Mouse (Mus musculus) lung, embryonic 16.5 days (tissue): ENCODE data around the gene Scel. TPM values are rescaled to one million over a fixed set of nuclear protein-coding genes. Genes with fewer than 3 reads are reported as not detected.

Source experiments
- ATAC-seq: fragments of 200-750 bp; cut with Nextera tagmentation; 2 replicates; pipeline ENCODE4 v1.8.0; 2017; ENCODE audit warnings: low read depth, mild to moderate bottlenecking, moderate library complexity
- H3K27ac ChIP-seq: fragments of 300-500 bp; sonication (generic); 2 replicates; pipeline ENCODE4 v1.5.1; 2014; ENCODE audit warnings: mild to moderate bottlenecking, control low read depth, low read length
- H3K27me3 ChIP-seq: fragments of 300-500 bp; sonication (generic); 2 replicates; pipeline ENCODE4 v1.6.1; 2014; ENCODE audit warnings: low read depth, low read length, mixed read lengths; ENCODE audit not compliant: control insufficient read depth, insufficient read depth
- H3K36me3 ChIP-seq: fragments of 300-500 bp; sonication (generic); 2 replicates; pipeline ENCODE4 v1.6.1; 2014; ENCODE audit warnings: low read length; ENCODE audit not compliant: control insufficient read depth, insufficient read depth
- H3K4me1 ChIP-seq: fragments of 300-500 bp; sonication (generic); replicated peaks from 2 replicates; pipeline ENCODE4 v1.6.1; 2014; ENCODE audit warnings: low read length, mixed read lengths; ENCODE audit not compliant: control insufficient read depth, insufficient read depth
- H3K4me2 ChIP-seq: fragments of 300-500 bp; sonication (generic); 2 replicates; pipeline ENCODE4 v1.6.1; 2014; ENCODE audit warnings: low read depth, low read length, control low read depth
- H3K4me3 ChIP-seq: fragments of 300-500 bp; sonication (generic); 2 replicates; pipeline ENCODE4 v1.5.1; 2014; ENCODE audit warnings: mild to moderate bottlenecking, low read length, control low read depth
- H3K9ac ChIP-seq: fragments of 300-500 bp; sonication (generic); 2 replicates; pipeline ENCODE4 v1.6.1; 2014; ENCODE audit warnings: low read length, control low read depth
- H3K9me3 ChIP-seq: fragments of 300-500 bp; sonication (generic); 2 replicates; pipeline ENCODE4 v1.6.1; 2016; ENCODE audit warnings: low read length; ENCODE audit not compliant: control insufficient read depth
- WGBS: fragments of 180-500 bp; shearing (Covaris S2); extraction: QIAGEN DNeasy Blood & Tissue Kit; methylation state at CpG from one replicate; pipeline ENCODE4 v1.1.7; 2014; 5-methylcytosine and 5-hydroxymethylcytosine counted together
- polyA plus RNA-seq: library from polyadenylated mRNA; unstranded; fragments of >200 nt; fragmentation: Nextera tagmentation; extraction: Ambion mirVana; gene quantifications from 2 replicates; pipeline ENCODE4 v1.2.1, GENCODE M21; 2015

Scel gene
- polyA plus RNA-seq, 1 experiment from 2014 or later = 1.7 TPM

GRCm38 (mm10) chr14:103649896-103650334, 136.8 kb downstream of the Scel start, which contains the start of gene Slain1:
Gene Slain1 (plus strand): TSS chr14:103650228.
- Histone ChIP-seq H3K27ac (peak within 1 kb of the TSS; percentile 69), H3K4me1 (0 out of 2 replicates have a peak, but pooled peaks cover 4% of the 10 kb centered on the region), H3K4me3 (peak within 1 kb of the TSS; percentile 74), H3K27me3 (peaks cover 32% of the 10 kb centered on the region), H3K9ac (peak within 1 kb of the TSS; percentile 71), H3K9me3 (no peaks in the 10 kb centered on the region), H3K36me3 (no peaks in the 10 kb centered on the region), H3K4me2 (peak within 1 kb of the TSS; percentile 98)
- ATAC-seq = peak; percentile 96
- WGBS = under 1% methylated on average over 31 of the region's 32 CpGs

DNA sequence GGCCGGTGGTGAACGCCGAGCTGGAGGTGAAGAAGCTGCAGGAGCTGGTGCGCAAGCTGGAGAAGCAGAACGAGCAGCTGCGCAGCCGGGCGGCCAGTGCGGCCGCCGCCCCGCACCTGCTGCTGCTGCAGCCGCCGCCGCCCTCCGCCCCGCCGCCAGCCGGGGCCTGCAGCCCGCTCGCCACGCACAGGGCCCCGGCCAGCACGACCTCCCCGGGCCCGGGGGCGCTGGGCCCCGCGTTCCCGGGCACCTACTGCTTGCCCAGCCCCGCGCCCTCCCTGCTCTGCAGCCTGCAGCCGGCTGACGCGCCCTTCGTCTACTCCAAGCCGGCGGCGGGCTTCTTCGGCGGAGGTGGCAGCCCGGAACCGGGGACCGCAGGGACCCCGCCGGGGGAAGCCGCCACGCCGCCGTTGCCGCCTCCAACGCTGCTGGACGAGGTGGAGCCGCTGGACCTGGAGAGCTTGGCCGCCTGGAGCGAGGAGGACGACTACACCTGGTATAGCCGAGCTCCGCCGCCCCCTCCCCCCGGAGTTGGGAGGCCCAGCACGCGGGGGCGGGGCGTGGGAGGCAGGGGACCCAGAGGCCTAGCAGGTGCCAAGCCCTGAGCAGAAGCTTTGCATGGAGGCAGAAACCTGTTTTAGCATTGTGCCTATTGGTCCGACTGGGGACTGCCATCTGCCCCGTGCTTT, 137.4 kb downstream of the Scel start:
- Histone ChIP-seq H3K9me3 (no peaks in the 10 kb centered on the region), H3K27me3 (peaks cover 32% of the 10 kb centered on the region), H3K36me3 (no peaks in the 10 kb centered on the region), H3K9ac (peak overlapping the region; percentile 71), H3K4me3 (peak overlapping the region; percentile 74), H3K4me2 (peak overlapping the region; percentile 98), H3K27ac (peak overlapping the region; percentile 69), H3K4me1 (0 out of 2 replicates have a peak, but pooled peaks cover 4% of the 10 kb centered on the region)
- WGBS = under 1% methylated on average over 38 of the region's 67 CpGs
- peak; percentile 71 for ATAC-seq

- peaks cover 32% of the 10 kb centered on the region for H3K27me3 ChIP-seq
- peak overlapping the region; percentile 74 for H3K4me3 ChIP-seq
- 0 out of 2 replicates have a peak, but pooled peaks cover 4% of the 10 kb centered on the region for H3K4me1 ChIP-seq
- H3K9ac ChIP-seq = peak overlapping the region; percentile 71
- 4% methylated on average over 10 of the region's 11 CpGs for WGBS
- 0 out of 2 replicates have a peak, but pooled peaks have one; percentile 2 for ATAC-seq
- peak overlapping the region; percentile 98 for H3K4me2 ChIP-seq
- no peak overlapping the region for H3K27ac ChIP-seq
- H3K36me3 ChIP-seq = no peaks in the 10 kb centered on the region
- no peaks in the 10 kb centered on the region for H3K9me3 ChIP-seq
These were observed 138.0 kb downstream of the Scel start for GRCm38 (mm10) chr14:103651106-103651505.

- H3K36me3 ChIP-seq = no peaks in the 10 kb centered on the region
- H3K4me2 ChIP-seq = peak overlapping the region; percentile 98
- peaks cover 32% of the 10 kb centered on the region for H3K27me3 ChIP-seq
- no peak for ATAC-seq
- 0 out of 2 replicates have a peak, but pooled peaks cover 4% of the 10 kb centered on the region for H3K4me1 ChIP-seq
- no peaks in the 10 kb centered on the region for H3K9me3 ChIP-seq
- H3K27ac ChIP-seq = no peak overlapping the region
- 44% methylated on average over 2 of the region's 2 CpGs for WGBS
- H3K9ac ChIP-seq = no peak overlapping the region
- H3K4me3 ChIP-seq = peak overlapping the region; percentile 74; the same call in 1 of the 2 replicates
These were observed 138.4 kb downstream of the Scel start for GRCm38 (mm10) chr14:103651562-103651961.

- H3K4me1 ChIP-seq = 0 out of 2 replicates have a peak, but pooled peaks cover 4% of the 10 kb centered on the region
- no peak overlapping the region for H3K4me2 ChIP-seq
- no peak overlapping the region for H3K4me3 ChIP-seq
- H3K27me3 ChIP-seq = peaks cover 32% of the 10 kb centered on the region
- no peaks in the 10 kb centered on the region for H3K9me3 ChIP-seq
- WGBS = 82% methylated on average over 5 of the region's 5 CpGs
- H3K36me3 ChIP-seq = no peaks in the 10 kb centered on the region
- no peak overlapping the region for H3K9ac ChIP-seq
- no peak overlapping the region for H3K27ac ChIP-seq
- no peak for ATAC-seq
These were observed 139.4 kb downstream of the Scel start for GRCm38 (mm10) chr14:103652524-103652923.

DNA sequence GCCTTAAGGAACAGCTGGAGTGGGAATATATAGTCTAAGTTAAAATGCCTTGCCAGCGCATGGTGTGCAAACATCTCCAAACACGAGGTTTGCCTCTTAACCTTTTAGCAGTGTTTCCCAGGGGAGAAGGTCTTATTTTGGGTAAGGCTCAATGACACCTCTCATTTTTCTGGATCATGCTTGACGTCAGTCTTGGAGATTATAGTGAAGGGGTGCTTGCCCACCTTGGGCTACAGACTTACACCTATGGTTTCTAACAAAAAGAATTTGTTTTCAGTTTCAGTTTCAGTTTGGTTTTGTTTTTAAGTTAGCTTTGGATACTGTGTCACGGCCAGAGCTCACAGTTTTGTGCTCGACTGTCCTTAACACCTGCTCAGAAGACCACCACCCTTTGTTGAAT, 140.7 kb downstream of the Scel start:
- Histone ChIP-seq H3K27ac (no peak overlapping the region), H3K4me3 (no peak overlapping the region), H3K36me3 (no peaks in the 10 kb centered on the region), H3K9ac (no peak overlapping the region), H3K27me3 (peaks cover 29% of the 10 kb centered on the region), H3K9me3 (no peaks in the 10 kb centered on the region), H3K4me2 (peak overlapping the region; percentile 18; the same call in 1 of the 2 replicates), H3K4me1 (0 out of 2 replicates have a peak, but pooled peaks cover 4% of the 10 kb centered on the region)
- ATAC-seq = no peak
- WGBS = 59% methylated on average over 5 of the region's 5 CpGs

- Histone ChIP-seq H3K9ac (no peak overlapping the region), H3K36me3 (no peaks in the 10 kb centered on the region), H3K4me1 (no peaks in the 10 kb centered on the region), H3K27me3 (peaks cover 14% of the 10 kb centered on the region), H3K4me3 (no peak overlapping the region), H3K27ac (no peak overlapping the region), H3K9me3 (no peaks in the 10 kb centered on the region), H3K4me2 (no peak overlapping the region)
- ATAC-seq = no peak
- WGBS = 66% methylated on average over 5 of the region's 5 CpGs
These were observed 142.3 kb downstream of the Scel start for GRCm38 (mm10) chr14:103655448-103655847.

GRCm38 (mm10) chr14:103657876-103658275, 144.7 kb downstream of the Scel start:
- Histone ChIP-seq H3K27me3 (no peaks in the 10 kb centered on the region), H3K36me3 (no peaks in the 10 kb centered on the region), H3K4me2 (no peak overlapping the region), H3K4me3 (no peak overlapping the region), H3K9ac (no peak overlapping the region), H3K27ac (no peak overlapping the region), H3K9me3 (no peaks in the 10 kb centered on the region), H3K4me1 (no peaks in the 10 kb centered on the region)
- ATAC-seq = no peak
- 76% methylated on average over 4 of the region's 4 CpGs for whole genome bisulfite sequencing
